Mouse (Mus musculus) liver, embryonic 12.5 days (tissue): Measurements from ENCODE around the gene Fuca1. TPM values are rescaled to one million over a fixed set of nuclear protein-coding genes. Genes with fewer than 3 reads are reported as not detected.

Source experiments
- ATAC-seq: fragments of 200-750 bp; cut with Nextera tagmentation; 2 replicates; pipeline ENCODE4 v1.8.0; 2017; ENCODE audit warnings: moderate number of reproducible peaks, mild to moderate bottlenecking, moderate library complexity
- H3K27ac ChIP-seq: fragments of 300-500 bp; sonication (generic); 2 replicates; pipeline ENCODE4 v1.5.1; 2016; ENCODE audit warnings: mild to moderate bottlenecking
- H3K27me3 ChIP-seq: fragments of 300-500 bp; sonication (generic); replicated peaks from 2 replicates; pipeline ENCODE4 v1.6.1; 2016; ENCODE audit warnings: mild to moderate bottlenecking, moderate library complexity
- H3K36me3 ChIP-seq: fragments of 300-500 bp; sonication (generic); 2 replicates; pipeline ENCODE4 v1.6.1; 2016; ENCODE audit warnings: mild to moderate bottlenecking, moderate library complexity
- H3K4me1 ChIP-seq: fragments of 300-500 bp; sonication (generic); 2 replicates; pipeline ENCODE4 v1.6.1; 2016
- H3K4me2 ChIP-seq: fragments of 300-500 bp; sonication (generic); 2 replicates; pipeline ENCODE4 v1.6.1; 2016; ENCODE audit warnings: mild to moderate bottlenecking, moderate library complexity
- H3K4me3 ChIP-seq: fragments of 300-500 bp; sonication (generic); 2 replicates; pipeline ENCODE4 v1.5.1; 2016; ENCODE audit warnings: mild to moderate bottlenecking, moderate library complexity
- H3K9ac ChIP-seq: fragments of 300-500 bp; sonication (generic); 2 replicates; pipeline ENCODE4 v1.6.1; 2016; ENCODE audit warnings: mild to moderate bottlenecking, moderate library complexity
- H3K9me3 ChIP-seq: fragments of 300-500 bp; sonication (generic); replicated peaks from 2 replicates; pipeline ENCODE4 v1.6.1; 2016; ENCODE audit warnings: mild to moderate bottlenecking, moderate library complexity
- WGBS: fragments of 180-500 bp; shearing (Covaris S2); methylation state at CpG from one replicate; pipeline ENCODE4 v1.1.7; 2016; ENCODE audit not compliant: insufficient replicate concordance; 5-methylcytosine and 5-hydroxymethylcytosine counted together
- polyA plus RNA-seq: library from polyadenylated mRNA; unstranded; fragments of >200 nt; fragmentation: Nextera tagmentation; extraction: Ambion mirVana; gene quantifications from 2 replicates; pipeline ENCODE4 v1.2.1, GENCODE M21; 2016

Fuca1 gene
- polyA plus RNA-seq, 1 experiment from 2014 or later = 22.2 TPM

DNA sequence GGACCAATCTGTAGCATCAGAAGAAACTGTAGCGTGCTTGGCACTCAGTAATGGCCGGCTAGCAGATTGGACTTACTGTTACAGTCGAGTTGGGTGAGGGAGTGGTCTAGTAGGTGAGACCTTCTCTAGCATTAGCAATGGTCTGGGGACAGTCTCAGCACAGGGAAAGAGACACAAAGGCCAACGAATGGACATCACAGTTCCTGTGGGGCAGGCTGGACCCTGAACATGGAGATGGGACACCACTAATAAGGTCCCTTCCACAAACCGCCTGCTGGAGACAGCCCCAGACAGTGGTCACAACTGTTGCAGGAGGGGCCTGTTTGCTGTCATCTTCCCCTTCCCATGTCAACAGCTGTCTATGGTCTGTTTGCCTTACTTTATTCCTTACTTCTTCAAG is 41.2 kb downstream of the Fuca1 start:
- peaks cover 46% of the 10 kb centered on the region for H3K4me1 ChIP-seq
- no peak overlapping the region for H3K9ac ChIP-seq
- 76% methylated on average over 5 of the region's 5 CpGs for WGBS
- H3K4me2 ChIP-seq = no peak overlapping the region
- H3K27me3 ChIP-seq = no peaks in the 10 kb centered on the region
- peaks cover 63% of the 10 kb centered on the region for H3K36me3 ChIP-seq
- no peak overlapping the region for H3K27ac ChIP-seq
- H3K4me3 ChIP-seq = no peak overlapping the region
- ATAC-seq = no peak
- H3K9me3 ChIP-seq = no peaks in the 10 kb centered on the region

- H3K27ac ChIP-seq = peak overlapping the region; percentile 87; the same call in 1 of the 2 replicates
- H3K9me3 ChIP-seq = no peaks in the 10 kb centered on the region
- peaks cover 66% of the 10 kb centered on the region for H3K36me3 ChIP-seq
- peaks cover 46% of the 10 kb centered on the region for H3K4me1 ChIP-seq
- H3K27me3 ChIP-seq = no peaks in the 10 kb centered on the region
- ATAC-seq = no peak
- H3K4me2 ChIP-seq = peak overlapping the region; percentile 99
- peak overlapping the region; percentile 85; the same call in 1 of the 2 replicates for H3K9ac ChIP-seq
- WGBS = 77% methylated on average over 7 of the region's 7 CpGs
- H3K4me3 ChIP-seq = no peak overlapping the region
These were observed 41.7 kb downstream of the Fuca1 start for GRCm38 (mm10) chr4:135962198-135962597.

DNA sequence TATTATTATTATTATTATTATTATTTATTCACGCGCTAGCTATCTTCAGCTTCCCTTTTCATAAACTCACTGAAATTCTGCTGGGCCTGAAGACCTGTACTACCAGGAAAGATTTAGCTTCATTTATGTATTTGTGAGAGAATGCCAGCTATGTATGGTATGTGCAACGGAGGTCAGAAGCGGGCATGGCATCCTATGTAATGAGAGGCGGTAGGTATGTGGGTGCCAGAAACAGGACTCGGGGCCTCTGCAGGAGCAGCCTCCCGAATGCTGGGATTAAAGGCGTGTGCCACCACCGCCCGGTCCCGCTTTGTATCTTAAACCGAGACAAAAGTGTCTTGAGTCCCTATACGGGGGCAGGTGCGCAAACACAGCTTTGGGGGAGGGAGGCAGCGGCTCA is 42.4 kb downstream of the Fuca1 start:
- H3K4me1 ChIP-seq = peaks cover 46% of the 10 kb centered on the region

GRCm38 (mm10) chr4:135963457-135964193 is 43.1 kb downstream of the Fuca1 start, which contains the start of gene Gale:
Gene Gale, plus strand, starts transcription at chr4:135963727.
- Histone ChIP-seq H3K36me3 (peaks cover 66% of the 10 kb centered on the region), H3K4me1 (peaks cover 46% of the 10 kb centered on the region), H3K27ac (peak within 1 kb of the TSS; percentile 87), H3K9ac (peak within 1 kb of the TSS; percentile 85), H3K4me3 (peak within 1 kb of the TSS; percentile 81), H3K27me3 (no peaks in the 10 kb centered on the region), H3K4me2 (peak within 1 kb of the TSS; percentile 99), H3K9me3 (no peaks in the 10 kb centered on the region)
- WGBS = under 1% methylated on average over 56 of the region's 56 CpGs
- peak; percentile 91 for ATAC-seq

More for the DNA sequence above, 42.4 kb downstream of the Fuca1 start:
- 6% methylated on average over 15 of the region's 15 CpGs for WGBS
- no peaks in the 10 kb centered on the region for H3K27me3 ChIP-seq
- H3K27ac ChIP-seq = peak overlapping the region; percentile 87
- peak overlapping the region; percentile 81 for H3K4me3 ChIP-seq
- peaks cover 66% of the 10 kb centered on the region for H3K36me3 ChIP-seq
- no peaks in the 10 kb centered on the region for H3K9me3 ChIP-seq
- peak; percentile 12 for ATAC-seq
- peak overlapping the region; percentile 85 for H3K9ac ChIP-seq
- peak overlapping the region; percentile 99 for H3K4me2 ChIP-seq

DNA sequence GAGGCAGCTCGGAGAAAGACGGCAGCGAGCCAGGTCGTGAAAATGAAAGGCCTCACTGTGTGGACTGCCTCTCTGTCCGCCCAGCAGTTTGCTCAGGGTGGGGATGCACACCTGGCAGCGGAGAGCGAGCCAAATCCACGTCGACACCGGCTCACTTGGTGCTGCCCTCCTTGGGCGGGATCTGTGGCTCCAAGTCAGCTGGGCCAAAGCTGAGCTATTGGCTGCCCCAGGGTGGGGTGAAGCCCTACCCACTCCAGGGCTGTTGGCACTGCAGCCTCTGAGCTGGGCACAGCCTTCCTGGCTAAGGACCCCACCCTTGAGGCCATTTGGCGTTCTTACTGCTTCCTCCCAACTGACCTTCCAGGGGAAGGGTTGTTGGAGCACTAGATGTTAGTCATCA is 43.9 kb downstream of the Fuca1 start:
- H3K4me3 ChIP-seq = peak overlapping the region; percentile 81
- 9% methylated on average over 12 of the region's 12 CpGs for WGBS
- H3K27ac ChIP-seq = peak overlapping the region; percentile 76

GRCm38 (mm10) chr4:135965113-135965512 is 44.6 kb downstream of the Fuca1 start:
- Histone ChIP-seq H3K4me2 (peak overlapping the region; percentile 99), H3K27ac (peak overlapping the region; percentile 76; the same call in 1 of the 2 replicates), H3K9me3 (no peaks in the 10 kb centered on the region), H3K9ac (0 out of 2 replicates have a peak overlapping the region, but pooled peaks have one; percentile 85), H3K4me1 (peaks cover 46% of the 10 kb centered on the region), H3K4me3 (0 out of 2 replicates have a peak overlapping the region, but pooled peaks have one; percentile 81), H3K27me3 (no peaks in the 10 kb centered on the region), H3K36me3 (peaks cover 66% of the 10 kb centered on the region)
- 76% methylated on average over 9 of the region's 9 CpGs for WGBS
- no peak for ATAC-seq

More for the DNA sequence above, 43.9 kb downstream of the Fuca1 start:
- Histone ChIP-seq H3K27me3 (no peaks in the 10 kb centered on the region), H3K36me3 (peaks cover 66% of the 10 kb centered on the region), H3K9ac (peak overlapping the region; percentile 85), H3K4me1 (peaks cover 46% of the 10 kb centered on the region), H3K4me2 (peak overlapping the region; percentile 99), H3K9me3 (no peaks in the 10 kb centered on the region)
- peak; percentile 27 for ATAC-seq

DNA sequence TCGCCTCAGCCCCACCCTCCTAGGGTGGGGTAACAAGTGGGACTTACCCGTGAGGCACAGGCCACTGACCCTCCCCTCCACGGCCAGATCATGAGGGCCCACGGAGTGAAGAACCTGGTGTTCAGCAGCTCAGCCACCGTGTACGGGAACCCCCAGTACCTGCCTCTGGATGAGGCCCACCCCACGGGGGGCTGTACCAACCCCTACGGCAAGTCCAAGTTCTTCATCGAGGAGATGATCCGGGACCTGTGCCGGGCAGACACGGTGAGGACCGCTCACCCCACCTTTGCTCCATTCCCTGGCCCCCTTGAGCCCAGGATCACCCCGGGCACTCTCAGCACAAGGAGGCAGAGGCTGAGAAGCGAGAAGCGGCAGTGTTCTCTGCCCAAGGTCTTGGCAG is 45.7 kb downstream of the Fuca1 start:
- Histone ChIP-seq H3K4me2 (no peak overlapping the region), H3K9me3 (no peaks in the 10 kb centered on the region), H3K27ac (no peak overlapping the region), H3K27me3 (no peaks in the 10 kb centered on the region), H3K36me3 (peaks cover 64% of the 10 kb centered on the region), H3K4me1 (peaks cover 46% of the 10 kb centered on the region), H3K9ac (no peak overlapping the region), H3K4me3 (no peak overlapping the region)
- ATAC-seq = no peak
- WGBS = 87% methylated on average over 16 of the region's 16 CpGs

GRCm38 (mm10) chr4:135967086-135967760 is 46.7 kb downstream of the Fuca1 start:
- no peak overlapping the region for H3K4me3 ChIP-seq
- ATAC-seq = no peak
- H3K27ac ChIP-seq = no peak overlapping the region
- no peaks in the 10 kb centered on the region for H3K9me3 ChIP-seq
- no peak overlapping the region for H3K4me2 ChIP-seq
- 84% methylated on average over 18 of the region's 18 CpGs for WGBS
- H3K27me3 ChIP-seq = no peaks in the 10 kb centered on the region
- H3K36me3 ChIP-seq = peaks cover 54% of the 10 kb centered on the region
- H3K4me1 ChIP-seq = peaks cover 53% of the 10 kb centered on the region
- no peak overlapping the region for H3K9ac ChIP-seq

- H3K4me3 ChIP-seq = no peak overlapping the region
- no peak for ATAC-seq
- H3K4me2 ChIP-seq = no peak overlapping the region
- H3K9ac ChIP-seq = no peak overlapping the region
- peaks cover 54% of the 10 kb centered on the region for H3K36me3 ChIP-seq
- H3K4me1 ChIP-seq = peaks cover 52% of the 10 kb centered on the region
- no peaks in the 10 kb centered on the region for H3K27me3 ChIP-seq
- no peak overlapping the region for H3K27ac ChIP-seq
- WGBS = 60% methylated on average over 19 of the region's 19 CpGs
- no peaks in the 10 kb centered on the region for H3K9me3 ChIP-seq
These were observed 47.8 kb downstream of the Fuca1 start for GRCm38 (mm10) chr4:135968271-135968869.

DNA sequence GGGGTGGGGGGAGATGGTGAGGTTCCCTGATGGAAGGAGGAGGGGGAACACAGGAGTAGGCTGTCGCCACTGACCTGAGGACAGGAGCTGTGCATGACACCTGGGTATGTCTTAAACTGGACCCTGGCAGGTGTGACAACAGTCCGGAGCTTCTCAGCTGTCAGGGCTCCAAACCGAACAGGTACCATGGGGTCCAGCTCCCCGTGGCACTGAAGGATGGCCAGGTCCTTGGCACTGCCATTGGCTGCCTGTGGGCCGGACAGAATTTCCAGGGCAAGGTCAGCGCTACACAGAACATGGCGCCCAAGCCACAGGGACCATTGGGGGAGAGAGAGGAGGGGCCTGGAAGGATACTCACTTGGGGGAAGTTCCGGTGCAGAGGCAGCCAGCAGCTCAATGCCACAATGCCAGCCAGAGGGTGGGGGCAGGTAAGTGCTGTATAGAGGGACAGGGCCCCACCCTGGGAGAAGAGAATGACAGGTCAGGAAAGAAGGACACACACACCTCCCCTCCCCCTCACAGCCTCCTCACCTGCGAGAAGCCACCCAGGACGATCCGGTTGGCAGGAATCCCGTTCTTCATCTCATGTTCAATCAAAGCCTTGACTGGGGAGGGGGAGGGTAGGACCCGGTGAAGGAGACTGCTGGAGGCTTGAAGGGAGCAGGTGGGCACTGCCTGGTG is 48.7 kb downstream of the Fuca1 start:
- H3K4me2 ChIP-seq = no peak overlapping the region
- WGBS = 85% methylated on average over 13 of the region's 13 CpGs
- no peak for ATAC-seq
- H3K4me3 ChIP-seq = no peak overlapping the region
- H3K27me3 ChIP-seq = no peaks in the 10 kb centered on the region
- H3K9me3 ChIP-seq = no peaks in the 10 kb centered on the region
- H3K27ac ChIP-seq = no peak overlapping the region
- H3K9ac ChIP-seq = no peak overlapping the region
- peaks cover 63% of the 10 kb centered on the region for H3K36me3 ChIP-seq
- H3K4me1 ChIP-seq = peaks cover 54% of the 10 kb centered on the region

DNA sequence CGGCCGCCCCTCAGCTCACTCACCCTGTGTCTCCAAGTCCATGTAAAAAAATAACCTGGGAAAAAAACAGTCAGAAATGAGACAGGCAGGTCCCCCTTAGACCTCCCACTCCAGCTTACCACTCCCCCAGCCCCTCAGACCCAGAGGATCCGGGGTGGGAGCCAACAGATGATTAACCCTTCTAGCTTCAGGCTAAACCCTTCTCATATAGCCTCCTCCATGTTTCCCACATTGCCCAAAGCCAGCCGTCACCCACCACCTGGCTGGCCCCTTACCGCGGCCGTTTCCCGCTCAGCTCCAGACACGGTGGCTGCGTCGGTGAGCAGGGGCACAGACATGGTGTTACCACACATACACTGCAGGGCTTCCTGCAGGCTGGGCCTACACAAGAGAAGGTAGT is 50.0 kb downstream of the Fuca1 start:
- H3K27ac ChIP-seq = no peak overlapping the region
- no peaks in the 10 kb centered on the region for H3K27me3 ChIP-seq
- WGBS = 88% methylated on average over 11 of the region's 11 CpGs
- no peaks in the 10 kb centered on the region for H3K9me3 ChIP-seq
- H3K4me1 ChIP-seq = peaks cover 40% of the 10 kb centered on the region
- no peak for ATAC-seq
- H3K36me3 ChIP-seq = peaks cover 77% of the 10 kb centered on the region
- no peak overlapping the region for H3K4me2 ChIP-seq
- 0 out of 2 replicates have a peak overlapping the region, but pooled peaks have one; percentile 5 for H3K9ac ChIP-seq
- no peak overlapping the region for H3K4me3 ChIP-seq
